Mouse (Mus musculus) kidney, adult 9 months (tissue): ENCODE measurements around the gene H2afj.
A peak's percentile ranks its signal among the peaks of the same experiment; 100 is the strongest.

Source experiments
- DNase-seq: peaks from one replicate; pipeline ENCODE4 v3.0.0; 2022

Gene H2afj

GRCm38 (mm10) chr6:136848399-136848798, 40.4 kb downstream of the H2afj start:
- no peak for DNase-seq

- no peak for DNase-seq
Observed at GRCm38 (mm10) chr6:136848971-136849370, 40.9 kb downstream of the H2afj start.

- DNase-seq = no peak
Observed at GRCm38 (mm10) chr6:136850267-136850666, 42.2 kb downstream of the H2afj start.

GRCm38 (mm10) chr6:136852348-136852747, 44.3 kb downstream of the H2afj start:
- DNase-seq = peak; percentile 55

GRCm38 (mm10) chr6:136852762-136853161, 44.7 kb downstream of the H2afj start:
- DNase-seq = no peak

- no peak for DNase-seq
Observed at GRCm38 (mm10) chr6:136854361-136854781, 46.3 kb downstream of the H2afj start.

- no peak for DNase-seq
Observed at GRCm38 (mm10) chr6:136855183-136855582, 47.1 kb downstream of the H2afj start.

GRCm38 (mm10) chr6:136856071-136856636, 48.1 kb downstream of the H2afj start:
- no peak for DNase-seq

- no peak for DNase-seq
Observed at GRCm38 (mm10) chr6:136857186-136857872, 49.3 kb downstream of the H2afj start, which contains the start of gene Art4. Gene Art4, minus strand, starts transcription at chr6:136857733.

GRCm38 (mm10) chr6:136857873-136858260, 49.8 kb downstream of the H2afj start:
- DNase-seq = peak; percentile 48

- no peak for DNase-seq
Observed at GRCm38 (mm10) chr6:136858420-136858819, 50.4 kb downstream of the H2afj start.
